Mouse (Mus musculus): ENCODE results near the gene Eln. TPM values are rescaled to one million over a fixed set of nuclear protein-coding genes. Genes with fewer than 3 reads are reported as not detected.

Eln gene
- polyA plus RNA-seq, 1 experiment from 2014 or later: 4.2 TPM

GRCm38 (mm10) chr5:134740501-134741341 lies 6.4 kb downstream of the Eln start:
- Histone ChIP-seq H3K9me3 (replicated peaks) (no peaks in the 10 kb centered on the region), H3K4me1 (peaks cover 27% of the 10 kb centered on the region), H3K27ac (0 out of 2 replicates have a peak overlapping the region, but pooled peaks have one; percentile 32), H3K36me3 (no peaks in the 10 kb centered on the region), H3K4me3 (no peak overlapping the region), H3K27me3 (ENCODE audit: low read depth, poor library complexity, severe bottlenecking) (peaks cover 36% of the 10 kb centered on the region)
- 64% methylated on average over 11 of the region's 11 CpGs for WGBS
- DNase-seq (ENCODE audit: low spot score): no peak

- no peak for DNase-seq (ENCODE audit: low spot score)
- Histone ChIP-seq H3K27me3 (ENCODE audit: low read depth, poor library complexity, severe bottlenecking) (peaks cover 29% of the 10 kb centered on the region), H3K27ac (0 out of 2 replicates have a peak overlapping the region, but pooled peaks have one; percentile 2)
Observed at GRCm38 (mm10) chr5:134739951-134740350, 7.2 kb downstream of the Eln start.

GRCm38 (mm10) chr5:134734920-134735319 lies 12.2 kb downstream of the Eln start:
- H3K9me3 ChIP-seq (replicated peaks): no peaks in the 10 kb centered on the region
- WGBS: 92% methylated on average over 2 of the region's 2 CpGs
- H3K27me3 ChIP-seq (ENCODE audit: low read depth, poor library complexity, severe bottlenecking): no peaks in the 10 kb centered on the region
- DNase-seq (ENCODE audit: low spot score): no peak
- H3K36me3 ChIP-seq: no peaks in the 10 kb centered on the region
- no peak overlapping the region for H3K4me3 ChIP-seq
- H3K4me1 ChIP-seq: peaks cover 27% of the 10 kb centered on the region
- H3K27ac ChIP-seq: no peak overlapping the region

More at GRCm38 (mm10) chr5:134739951-134740350, 7.2 kb downstream of the Eln start:
- Histone ChIP-seq H3K9me3 (replicated peaks) (no peaks in the 10 kb centered on the region), H3K4me3 (no peak overlapping the region), H3K4me1 (peaks cover 31% of the 10 kb centered on the region), H3K36me3 (no peaks in the 10 kb centered on the region)
- WGBS: 58% methylated on average over 3 of the region's 3 CpGs

GRCm38 (mm10) chr5:134734072-134734471 lies 13.1 kb downstream of the Eln start:
- Histone ChIP-seq H3K4me3 (no peak overlapping the region), H3K36me3 (no peaks in the 10 kb centered on the region), H3K27me3 (ENCODE audit: low read depth, poor library complexity, severe bottlenecking) (no peaks in the 10 kb centered on the region), H3K4me1 (peaks cover 32% of the 10 kb centered on the region), H3K9me3 (replicated peaks) (no peaks in the 10 kb centered on the region), H3K27ac (no peak overlapping the region)
- no peak for DNase-seq (ENCODE audit: low spot score)
- 83% methylated on average over 5 of the region's 5 CpGs for WGBS

GRCm38 (mm10) chr5:134733241-134733640 lies 13.9 kb downstream of the Eln start:
- Histone ChIP-seq H3K27me3 (ENCODE audit: low read depth, poor library complexity, severe bottlenecking) (no peaks in the 10 kb centered on the region), H3K36me3 (no peaks in the 10 kb centered on the region), H3K9me3 (replicated peaks) (no peaks in the 10 kb centered on the region), H3K27ac (no peak overlapping the region), H3K4me1 (peaks cover 40% of the 10 kb centered on the region), H3K4me3 (no peak overlapping the region)
- DNase-seq (ENCODE audit: low spot score): no peak
- 68% methylated on average over 4 of the region's 4 CpGs for WGBS

GRCm38 (mm10) chr5:134729124-134729523 lies 18.0 kb downstream of the Eln start:
- peak overlapping the region; percentile 10; the same call in 1 of the 2 replicates for H3K27ac ChIP-seq
- DNase-seq (ENCODE audit: low spot score): no peak
- no peaks in the 10 kb centered on the region for H3K36me3 ChIP-seq
- H3K4me1 ChIP-seq: peaks cover 40% of the 10 kb centered on the region
- no peaks in the 10 kb centered on the region for H3K9me3 ChIP-seq (replicated peaks)
- no peak overlapping the region for H3K4me3 ChIP-seq
- no peaks in the 10 kb centered on the region for H3K27me3 ChIP-seq (ENCODE audit: low read depth, poor library complexity, severe bottlenecking)
- WGBS: 92% methylated on average over 12 of the region's 12 CpGs

- DNase-seq (ENCODE audit: low spot score): peak; percentile 63
- Histone ChIP-seq H3K27ac (peak overlapping the region; percentile 37; the same call in 1 of the 2 replicates), H3K4me3 (no peak overlapping the region), H3K36me3 (no peaks in the 10 kb centered on the region), H3K4me1 (peaks cover 37% of the 10 kb centered on the region), H3K9me3 (replicated peaks) (no peaks in the 10 kb centered on the region), H3K27me3 (ENCODE audit: low read depth, poor library complexity, severe bottlenecking) (no peaks in the 10 kb centered on the region)
- WGBS: 36% methylated on average over 3 of the region's 3 CpGs
Observed at GRCm38 (mm10) chr5:134728535-134728934, 18.6 kb downstream of the Eln start.

GRCm38 (mm10) chr5:134727001-134727639 lies 20.0 kb downstream of the Eln start:
- Histone ChIP-seq H3K9me3 (replicated peaks) (no peaks in the 10 kb centered on the region), H3K27ac (no peak overlapping the region), H3K36me3 (no peaks in the 10 kb centered on the region), H3K4me3 (no peak overlapping the region), H3K27me3 (ENCODE audit: low read depth, poor library complexity, severe bottlenecking) (no peaks in the 10 kb centered on the region), H3K4me1 (peaks cover 30% of the 10 kb centered on the region)
- DNase-seq (ENCODE audit: low spot score): no peak
- WGBS: 80% methylated on average over 8 of the region's 8 CpGs

GRCm38 (mm10) chr5:134725299-134725698 lies 21.8 kb downstream of the Eln start:
- Histone ChIP-seq H3K36me3 (no peaks in the 10 kb centered on the region), H3K4me3 (no peak overlapping the region), H3K27ac (no peak overlapping the region), H3K9me3 (replicated peaks) (no peaks in the 10 kb centered on the region), H3K4me1 (peaks cover 27% of the 10 kb centered on the region), H3K27me3 (ENCODE audit: low read depth, poor library complexity, severe bottlenecking) (no peaks in the 10 kb centered on the region)
- WGBS: 69% methylated on average over 4 of the region's 4 CpGs
- no peak for DNase-seq (ENCODE audit: low spot score)

- Histone ChIP-seq H3K27me3 (ENCODE audit: low read depth, poor library complexity, severe bottlenecking) (no peaks in the 10 kb centered on the region), H3K9me3 (replicated peaks) (no peaks in the 10 kb centered on the region), H3K4me3 (no peak overlapping the region), H3K27ac (no peak overlapping the region), H3K36me3 (no peaks in the 10 kb centered on the region), H3K4me1 (no peaks in the 10 kb centered on the region)
- DNase-seq (ENCODE audit: low spot score): no peak
- 68% methylated on average over 4 of the region's 4 CpGs for WGBS
Observed at GRCm38 (mm10) chr5:134720058-134720457, 27.1 kb downstream of the Eln start.

- no peaks in the 10 kb centered on the region for H3K36me3 ChIP-seq
- no peak overlapping the region for H3K4me3 ChIP-seq
- no peak overlapping the region for H3K27ac ChIP-seq
- no peak for DNase-seq (ENCODE audit: low spot score)
- H3K4me1 ChIP-seq: peaks cover 5% of the 10 kb centered on the region; the same call in 1 of the 2 replicates
- H3K9me3 ChIP-seq (replicated peaks): no peaks in the 10 kb centered on the region
- H3K27me3 ChIP-seq (ENCODE audit: low read depth, poor library complexity, severe bottlenecking): peaks cover 10% of the 10 kb centered on the region; the same call in 1 of the 2 replicates
- 70% methylated on average over 7 of the region's 7 CpGs for WGBS
Observed at GRCm38 (mm10) chr5:134711076-134711475, 36.0 kb downstream of the Eln start.

- DNase-seq (ENCODE audit: low spot score): no peak
- Histone ChIP-seq H3K27ac (no peak overlapping the region), H3K36me3 (no peaks in the 10 kb centered on the region), H3K4me1 (peaks cover 5% of the 10 kb centered on the region; the same call in 1 of the 2 replicates), H3K4me3 (no peak overlapping the region), H3K27me3 (ENCODE audit: low read depth, poor library complexity, severe bottlenecking) (peaks cover 10% of the 10 kb centered on the region; the same call in 1 of the 2 replicates), H3K9me3 (replicated peaks) (no peaks in the 10 kb centered on the region)
- 69% methylated on average over 6 of the region's 6 CpGs for WGBS
Observed at GRCm38 (mm10) chr5:134709275-134709674, 37.8 kb downstream of the Eln start.

- DNase-seq (ENCODE audit: low spot score): peak; percentile 84
- no peaks in the 10 kb centered on the region for H3K36me3 ChIP-seq
- no peaks in the 10 kb centered on the region for H3K9me3 ChIP-seq (replicated peaks)
Observed at GRCm38 (mm10) chr5:134704157-134704556, 43.0 kb downstream of the Eln start.

More at GRCm38 (mm10) chr5:134704157-134704556, 43.0 kb downstream of the Eln start:
- Histone ChIP-seq H3K4me1 (peaks cover under 1% of the 10 kb centered on the region; the same call in 1 of the 2 replicates), H3K27ac (no peak overlapping the region), H3K4me3 (no peak overlapping the region), H3K27me3 (ENCODE audit: low read depth, poor library complexity, severe bottlenecking) (peaks cover 10% of the 10 kb centered on the region; the same call in 1 of the 2 replicates)

Measured in limb, embryonic 10.5 days (tissue).